Mouse (Mus musculus): ENCODE measurements around the gene Rarg. TPM values are rescaled to one million over a fixed set of nuclear protein-coding genes. Genes with fewer than 3 reads are reported as not detected.

Gene Rarg
- total and polyA plus RNA-seq, 3 experiments: 21.0 to 35.8 (median 29.9) TPM

GRCm38 (mm10) chr15:102258076-102258470, 756 bp upstream of the Rarg start:
- no peak for DNase-seq

- DNase-seq: no peak
These were observed 701 bp downstream of the Rarg start for GRCm38 (mm10) chr15:102256431-102257201.

- no peak for DNase-seq
These were observed 1.6 kb downstream of the Rarg start for GRCm38 (mm10) chr15:102255547-102256255.

- no peak for DNase-seq
These were observed 6.8 kb downstream of the Rarg start for GRCm38 (mm10) chr15:102250521-102250920.

GRCm38 (mm10) chr15:102249967-102250366, 7.3 kb downstream of the Rarg start:
- no peak for DNase-seq

- peak; percentile 59 for DNase-seq
These were observed 8.0 kb downstream of the Rarg start for GRCm38 (mm10) chr15:102249251-102249691.

- DNase-seq: no peak
These were observed 8.5 kb downstream of the Rarg start for GRCm38 (mm10) chr15:102248812-102249191.

GRCm38 (mm10) chr15:102248131-102248811, 9.0 kb downstream of the Rarg start:
- DNase-seq: no peak

GRCm38 (mm10) chr15:102247252-102248130, 9.8 kb downstream of the Rarg start:
- DNase-seq: peak; percentile 88

- peak; percentile 98 for DNase-seq
These were observed 10.5 kb downstream of the Rarg start for GRCm38 (mm10) chr15:102246866-102247251.

- DNase-seq: peak; percentile 87
These were observed 11.2 kb downstream of the Rarg start for GRCm38 (mm10) chr15:102245891-102246741.

GRCm38 (mm10) chr15:102245461-102245881, 11.8 kb downstream of the Rarg start:
- no peak for DNase-seq

GRCm38 (mm10) chr15:102244306-102245191, 12.8 kb downstream of the Rarg start:
- no peak for DNase-seq

GRCm38 (mm10) chr15:102243229-102244190, 13.8 kb downstream of the Rarg start:
- DNase-seq: peak; percentile 86

- DNase-seq: no peak
These were observed 14.7 kb downstream of the Rarg start for GRCm38 (mm10) chr15:102242404-102243228.

- peak; percentile 71 for DNase-seq
These were observed 16.7 kb downstream of the Rarg start for GRCm38 (mm10) chr15:102240607-102241006.

GRCm38 (mm10) chr15:102239851-102240250, 17.5 kb downstream of the Rarg start:
- DNase-seq: no peak

GRCm38 (mm10) chr15:102239260-102239590, 18.1 kb downstream of the Rarg start:
- peak; percentile 82 for DNase-seq
